ENCODE assay signal across 9 mouse cellular contexts in the genomic region with DNA sequence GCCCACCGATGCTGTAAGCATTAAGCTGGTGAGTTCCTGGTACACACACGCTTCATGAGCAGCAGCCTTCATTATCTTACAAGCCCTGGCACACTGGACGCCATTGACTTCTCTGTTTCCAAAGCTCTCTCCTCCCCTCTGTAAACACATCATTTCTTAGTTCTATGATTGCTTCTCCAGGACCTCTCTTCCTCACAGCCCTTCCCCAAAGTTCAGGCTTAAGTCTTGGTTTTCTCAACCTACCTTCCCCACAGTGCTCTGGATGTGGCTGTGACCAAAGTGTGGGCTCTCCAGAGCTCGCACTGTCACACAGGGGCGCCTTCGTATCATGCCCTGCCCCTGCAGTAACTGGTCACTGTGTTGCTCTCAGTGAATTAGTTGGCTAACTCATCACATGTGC. TPM values are rescaled to one million over a fixed set of nuclear protein-coding genes. Genes with fewer than 3 reads are reported as not detected.
DNase-seq lines count a peak whose midpoint lies in the region; ATAC-seq and TF ChIP-seq lines count a peak whose summit lies in the region.
"Had no signal": no experiment of that assay in that cellular context is flagged by ENCODE, and none has a peak within 500 bp of the region (broad histone marks: within the 10 kb centered on the region; RNA-seq: fewer than 3 reads in every experiment).

A gene (minus strand): TSS at position 101 of the 400 bp plus-strand sequence.

- no peak within 1 kb of the TSS for H3K9ac ChIP-seq in kidney, embryonic 15.5 days
- H3K9ac ChIP-seq in intestine, postnatal 0 days (ENCODE audit: low read depth, low read length), result no peak within 1 kb of the TSS
- H3K9ac ChIP-seq in midbrain, embryonic 12.5 days (replicated peaks), result no peak within 1 kb of the TSS

- WGBS in kidney, embryonic 15.5 days, result 90% methylated on average over 6 of the region's 6 CpGs
- 86% methylated on average over 6 of the region's 6 CpGs for WGBS in intestine, postnatal 0 days
- 91% methylated on average over 6 of the region's 6 CpGs for WGBS in midbrain, embryonic 12.5 days

- H3K4me3 ChIP-seq in kidney, embryonic 15.5 days (replicated peaks), result no peak within 1 kb of the TSS
- no peak within 1 kb of the TSS for H3K4me3 ChIP-seq in intestine, postnatal 0 days (ENCODE audit: low read depth, low read length)
- no peak within 1 kb of the TSS for H3K4me3 ChIP-seq in midbrain, embryonic 12.5 days
- H3K4me3 ChIP-seq: megakaryocyte, embryonic 14.5 days had no signal

- no peak for ATAC-seq in kidney, embryonic 15.5 days (replicated peaks; ENCODE audit: low FRiP score)
- ATAC-seq in granulocyte monocyte progenitor cell, adult 5-6 weeks (replicated peaks; ENCODE audit: poor library complexity, severe bottlenecking), result no peak
- no peak for ATAC-seq in intestine, postnatal 0 days
- no peak for ATAC-seq in midbrain, embryonic 12.5 days (ENCODE audit: low FRiP score, low read depth)

- H3K27ac ChIP-seq in kidney, embryonic 15.5 days, result no peak within 1 kb of the TSS
- H3K27ac ChIP-seq in intestine, postnatal 0 days (ENCODE audit: low read depth, low read length), result no peak within 1 kb of the TSS
- no peak within 1 kb of the TSS for H3K27ac ChIP-seq in midbrain, embryonic 12.5 days (replicated peaks)

- H3K4me2 ChIP-seq in kidney, embryonic 15.5 days, result no peak within 1 kb of the TSS
- no peak within 1 kb of the TSS for H3K4me2 ChIP-seq in intestine, postnatal 0 days (replicated peaks; ENCODE audit: low read depth)
- H3K4me2 ChIP-seq in midbrain, embryonic 12.5 days (replicated peaks), result no peak within 1 kb of the TSS

- no peak for DNase-seq in kidney, postnatal 14 days
- DNase-seq in adrenal gland, postnatal 4 days (ENCODE audit: low spot score in 2 of 2), result no peak
- no peak for DNase-seq in urinary bladder, postnatal 36 days (ENCODE audit: low spot score in 2 of 2)
- DNase-seq in cerebellum, postnatal 25 days, result no peak

- no peaks in the 10 kb centered on the region for H3K27me3 ChIP-seq in kidney, embryonic 15.5 days
- H3K27me3 ChIP-seq in intestine, postnatal 0 days (replicated peaks; ENCODE audit: control insufficient read depth, insufficient read depth, low read length), result no peaks in the 10 kb centered on the region
- no peaks in the 10 kb centered on the region; the same call in 1 of the 2 replicates for H3K27me3 ChIP-seq in midbrain, embryonic 12.5 days

- H3K4me1 ChIP-seq in kidney, embryonic 15.5 days, result peaks cover 7% of the 10 kb centered on the region
- 0 out of 2 replicates have a peak, but pooled peaks cover 2% of the 10 kb centered on the region for H3K4me1 ChIP-seq in intestine, postnatal 0 days (replicated peaks; ENCODE audit: control insufficient read depth, insufficient read depth, low read length)
- peaks cover 28% of the 10 kb centered on the region for H3K4me1 ChIP-seq in midbrain, embryonic 12.5 days

- H3K36me3 ChIP-seq in kidney, embryonic 15.5 days, result no peaks in the 10 kb centered on the region
- H3K36me3 ChIP-seq in intestine, postnatal 0 days (ENCODE audit: control insufficient read depth, insufficient read depth), result no peaks in the 10 kb centered on the region
- H3K36me3 ChIP-seq in midbrain, embryonic 12.5 days, result no peaks in the 10 kb centered on the region

- H3K9me3 ChIP-seq in kidney, embryonic 15.5 days (replicated peaks), result no peaks in the 10 kb centered on the region
- H3K9me3 ChIP-seq in intestine, postnatal 0 days (ENCODE audit: control insufficient read depth), result no peaks in the 10 kb centered on the region
- peaks cover 2% of the 10 kb centered on the region; the same call in 1 of the 2 replicates for H3K9me3 ChIP-seq in midbrain, embryonic 12.5 days
- H3K9me3 ChIP-seq: megakaryocyte, embryonic 14.5 days had no signal

- no peak for TF ChIP-seq CTCF in intestine, postnatal 0 days (IDR thresholded peaks at IDR 0.05; ENCODE audit: low read depth)

RNA-seq across cellular contexts. Expression of the gene that starts here (rescaled TPM):
- 480 and 483 TPM in 2 replicates for polyA plus RNA-seq in kidney, embryonic 15.5 days (2015; fragmentation: Nextera tagmentation; extraction: Ambion mirVana)
- total RNA-seq in adrenal gland, postnatal 4 days (2021), result 100 to 1,000 TPM; 164 to 171 TPM
- total RNA-seq in granulocyte monocyte progenitor cell, adult 5-6 weeks (2014; fragmentation: Nextera tagmentation), result 58.3 and 66.0 TPM in 2 replicates
- total RNA-seq in granulocyte monocyte progenitor cell, adult 5-6 weeks (2017), result 28.0 and 50.9 TPM in 2 replicates
- polyA plus RNA-seq in intestine, postnatal 0 days (2015; fragmentation: Nextera tagmentation; extraction: Ambion mirVana), result 213 and 230 TPM in 2 replicates
- 513 and 534 TPM in 2 replicates for polyA plus RNA-seq in midbrain, embryonic 12.5 days (2016; fragmentation: Nextera tagmentation; extraction: Ambion mirVana)
